Mouse (Mus musculus) small intestine, adult 2 months (tissue): Measurements from ENCODE around the gene Spryd7.

ENCODE experiments used
- CTCF ChIP-seq: fragments of 200-500 bp; IDR thresholded peaks from 2 replicates; pipeline ENCODE4 v1.5.1; 2012; ENCODE audit warnings: low read depth, mild to moderate bottlenecking, control low read depth, inconsistent platforms, low read length, moderate library complexity, mixed read lengths; ENCODE audit not compliant: insufficient replicate concordance, insufficient read length; ENCODE audit errors: extremely low read depth
- POLR2A ChIP-seq: fragments of 200-500 bp; IDR thresholded peaks from 2 replicates; pipeline ENCODE4 v1.6.1; 2012; ENCODE audit warnings: low read depth, mild to moderate bottlenecking, control low read depth, inconsistent platforms, low read length, moderate library complexity

DNA sequence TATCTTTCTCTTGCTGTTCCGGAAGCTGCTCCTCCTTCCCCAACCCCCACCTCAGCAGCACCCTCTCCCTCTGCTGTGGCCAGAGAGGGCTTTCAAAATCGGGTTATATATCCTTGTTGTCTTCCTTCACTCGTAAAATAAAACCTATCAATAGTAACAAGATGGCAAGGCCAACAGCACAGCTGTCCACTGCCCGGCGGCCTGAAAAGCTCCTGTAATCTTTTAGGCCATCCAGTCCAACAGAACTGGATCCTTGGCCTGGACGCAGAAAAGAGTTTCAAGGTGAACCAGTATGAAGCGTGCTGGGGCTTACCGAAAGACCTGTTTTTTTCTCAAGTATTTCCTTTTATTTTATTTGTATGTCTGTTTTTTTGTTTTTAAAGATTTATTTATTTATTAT is 19.3 kb upstream of the Spryd7 start:
- TF ChIP-seq CTCF, result no peak
- TF ChIP-seq POLR2A, result no peak
